Comparison of ENCODE assay signal across 10 mouse cellular contexts in the genomic region with DNA sequence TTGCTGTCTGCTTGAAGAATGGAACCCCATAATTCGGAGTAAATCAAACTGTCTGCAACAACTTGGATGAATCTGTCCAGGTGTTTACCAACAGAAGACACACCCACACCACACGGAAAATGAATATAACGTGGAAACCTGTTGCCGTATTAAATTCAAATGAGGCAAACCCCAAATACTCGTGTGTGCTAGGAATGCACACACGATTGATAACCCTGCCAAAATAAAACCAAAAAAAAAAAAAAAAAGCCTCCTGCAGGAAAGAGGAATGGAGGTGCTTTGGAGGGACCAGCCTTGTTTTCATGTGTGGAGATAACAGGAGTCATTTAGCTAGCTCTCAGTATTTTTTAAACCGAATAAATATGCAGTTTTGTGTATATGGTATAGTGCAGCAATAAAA. TPM values are rescaled to one million over a fixed set of nuclear protein-coding genes. Genes with fewer than 3 reads are reported as not detected.
A peak's percentile ranks its signal among the peaks of the same experiment; 100 is the strongest.
DNase-seq lines count a peak whose midpoint lies in the region; ATAC-seq and TF ChIP-seq lines count a peak whose summit lies in the region.
"Had no signal": no experiment of that assay in that cellular context is flagged by ENCODE, and none has a peak within 500 bp of the region (broad histone marks: within the 10 kb centered on the region; RNA-seq: fewer than 3 reads in every experiment).

No protein-coding gene starts in this region.

- H3K27ac ChIP-seq in heart, embryonic 12.5 days (ENCODE audit: poor library complexity, severe bottlenecking), result no peak overlapping the region
- H3K27ac ChIP-seq in hindbrain, embryonic 10.5 days, result no peak overlapping the region
- H3K27ac ChIP-seq in liver, embryonic 16.5 days (ENCODE audit: low read length), result peak overlapping the region; percentile 37

- peaks cover 11% of the 10 kb centered on the region for H3K9me3 ChIP-seq in heart, embryonic 12.5 days (replicated peaks)
- H3K9me3 ChIP-seq in E14TG2a.4 (ENCODE audit: low read length), result no peaks in the 10 kb centered on the region
- H3K9me3 ChIP-seq in hindbrain, embryonic 10.5 days, result peaks cover 18% of the 10 kb centered on the region
- no peaks in the 10 kb centered on the region for H3K9me3 ChIP-seq in liver, embryonic 16.5 days (replicated peaks; ENCODE audit: control insufficient read depth, low read length)

- no peaks in the 10 kb centered on the region for H3K27me3 ChIP-seq in heart, embryonic 12.5 days (replicated peaks)
- H3K27me3 ChIP-seq in E14TG2a.4 (ENCODE audit: insufficient read depth, low read length), result no peaks in the 10 kb centered on the region
- no peaks in the 10 kb centered on the region for H3K27me3 ChIP-seq in hindbrain, embryonic 10.5 days (ENCODE audit: insufficient read depth, poor library complexity, severe bottlenecking)
- no peaks in the 10 kb centered on the region for H3K27me3 ChIP-seq in liver, embryonic 16.5 days (ENCODE audit: control insufficient read depth, insufficient read depth, low read depth, low read length)

- DNase-seq in heart, postnatal 4 days, result no peak
- DNase-seq in hindbrain, embryonic 10.5 days (ENCODE audit: low spot score), result no peak
- DNase-seq in right cerebral cortex, postnatal 36 days (ENCODE audit: low spot score in 2 of 2), result no peak
- no peak for DNase-seq in spleen, adult 12 weeks (ENCODE audit: low spot score)
- DNase-seq: cerebellum, adult 2 months; kidney, adult 8-10 months had no signal

- peaks cover 19% of the 10 kb centered on the region for H3K4me1 ChIP-seq in heart, embryonic 12.5 days (replicated peaks)
- H3K4me1 ChIP-seq in E14TG2a.4 (replicated peaks; ENCODE audit: low read depth, low read length), result peaks cover 42% of the 10 kb centered on the region
- peaks cover 30% of the 10 kb centered on the region for H3K4me1 ChIP-seq in hindbrain, embryonic 10.5 days (replicated peaks)
- H3K4me1 ChIP-seq in liver, embryonic 16.5 days (ENCODE audit: control insufficient read depth, low read depth, low read length), result peaks cover 22% of the 10 kb centered on the region

- no peak for TF ChIP-seq CTCF in E14TG2a.4 (conservative IDR thresholded peaks at IDR 0.05; ENCODE audit: low read length)

- H3K4me3 ChIP-seq in heart, embryonic 12.5 days, result peak overlapping the region; percentile 86
- peak overlapping the region; percentile 96 for H3K4me3 ChIP-seq in E14TG2a.4 (replicated peaks; ENCODE audit: low read length)
- peak overlapping the region; percentile 93 for H3K4me3 ChIP-seq in hindbrain, embryonic 10.5 days
- H3K4me3 ChIP-seq in liver, embryonic 16.5 days (ENCODE audit: low read depth, low read length), result peak overlapping the region; percentile 98

- no peak for ATAC-seq in heart, embryonic 12.5 days (ENCODE audit: insufficient number of reproducible peaks, low FRiP score)
- no peak for ATAC-seq in liver, embryonic 16.5 days (ENCODE audit: low read depth)
- ATAC-seq in erythroid progenitor cell, adult 5-6 weeks (replicated peaks; ENCODE audit: low FRiP score, poor library complexity, severe bottlenecking), result no peak

- no peak overlapping the region; the same call in 1 of the 2 replicates for H3K9ac ChIP-seq in heart, embryonic 12.5 days
- H3K9ac ChIP-seq in liver, embryonic 16.5 days (ENCODE audit: low read depth, low read length), result peak overlapping the region; percentile 55; the same call in 1 of the 2 replicates

- H3K36me3 ChIP-seq in heart, embryonic 12.5 days, result peaks cover 34% of the 10 kb centered on the region
- H3K36me3 ChIP-seq in E14TG2a.4 (ENCODE audit: insufficient read depth, low read length), result peaks cover 43% of the 10 kb centered on the region
- peaks cover 55% of the 10 kb centered on the region for H3K36me3 ChIP-seq in hindbrain, embryonic 10.5 days
- peaks cover 5% of the 10 kb centered on the region for H3K36me3 ChIP-seq in liver, embryonic 16.5 days (ENCODE audit: control insufficient read depth, insufficient read depth)

- WGBS in heart, embryonic 12.5 days, result 74% methylated on average over 7 of the region's 7 CpGs
- 87% methylated on average over 7 of the region's 7 CpGs for WGBS in hindbrain, embryonic 10.5 days
- WGBS in liver, embryonic 16.5 days (ENCODE audit: insufficient replicate concordance), result 47% methylated on average over 7 of the region's 7 CpGs

- peak overlapping the region; percentile 74 for H3K4me2 ChIP-seq in heart, embryonic 12.5 days
- H3K4me2 ChIP-seq in liver, embryonic 16.5 days (ENCODE audit: low read depth, low read length), result peak overlapping the region; percentile 77

RNA-seq across cellular contexts. Expression of a gene that starts 1.3 kb away (rescaled TPM):
- polyA plus RNA-seq in heart, embryonic 12.5 days (2016; fragmentation: Nextera tagmentation; extraction: Ambion mirVana), result 36.5 and 39.8 TPM in 2 replicates
- total RNA-seq in heart, postnatal 4 days (2021), result 10 to 100 TPM; 16.9 to 18.3 TPM
- polyA plus RNA-seq in hindbrain, embryonic 10.5 days (2016; fragmentation: Nextera tagmentation; extraction: Ambion mirVana), result 75.4 and 84.1 TPM in 2 replicates
- polyA plus RNA-seq in liver, embryonic 16.5 days (2015; fragmentation: Nextera tagmentation; extraction: Ambion mirVana), result 22.4 and 23.0 TPM in 2 replicates
- 12.3 and 28.1 TPM in 2 replicates for total RNA-seq in erythroid progenitor cell, adult 5-6 weeks (2015; ENCODE audit: low replicate concordance)
- 12.5 and 25.8 TPM in 2 replicates for total RNA-seq in erythroid progenitor cell, adult 5-6 weeks (2017; ENCODE audit: low replicate concordance)

RNA-seq across cellular contexts. Expression of a gene that starts 48.4 kb away (rescaled TPM):
- polyA plus RNA-seq in heart, embryonic 12.5 days (2016; fragmentation: Nextera tagmentation; extraction: Ambion mirVana), result 93.7 and 97.0 TPM in 2 replicates
- 10 to 100 TPM; 12.5 to 13.9 TPM for total RNA-seq in heart, postnatal 4 days (2021)
- 258 and 370 TPM in 2 replicates for polyA plus RNA-seq in hindbrain, embryonic 10.5 days (2016; fragmentation: Nextera tagmentation; extraction: Ambion mirVana)
- polyA plus RNA-seq in liver, embryonic 16.5 days (2015; fragmentation: Nextera tagmentation; extraction: Ambion mirVana), result 3.4 and 4.6 TPM in 2 replicates
- total RNA-seq in erythroid progenitor cell, adult 5-6 weeks (2015; ENCODE audit: low replicate concordance), result not detected in 2 replicates
- not detected in 2 replicates for total RNA-seq in erythroid progenitor cell, adult 5-6 weeks (2017; ENCODE audit: low replicate concordance)

Comparison
In these comparisons a context has a peak if more than half of its experiments do, and no peak if none do; other contexts are left out.
1. RNA of a gene that starts 48.4 kb away (polyA plus RNA-seq): 258 to 370 TPM in hindbrain, embryonic 10.5 days and 93.7 to 97.0 TPM in heart, embryonic 12.5 days; 3.4 to 4.6 TPM in liver, embryonic 16.5 days; every median in the first group is over 10 times any median in the second.
2. Peak in every context shown above with its lines, with median percentiles within 50 percentile points of each other: H3K4me3 ChIP-seq.